Mouse (Mus musculus) ES-E14 (cell line): ENCODE results near the gene Zfp978.
"Not testable (repeated sequence)": the region's sequence is repeated elsewhere in the genome, so short reads cannot be mapped to it uniquely, and the experiment has no call there.

Source experiments
- HCFC1 ChIP-seq: IDR thresholded peaks from 2 replicates; pipeline ENCODE4 v1.6.1; 2012; ENCODE audit warnings: low read length, inconsistent platforms, borderline replicate concordance; ENCODE audit not compliant: insufficient read depth
- MAFK ChIP-seq: IDR thresholded peaks from 2 replicates; pipeline ENCODE4 v1.6.1; 2014; ENCODE audit warnings: mild to moderate bottlenecking, low read depth, low read length, inconsistent platforms; ENCODE audit not compliant: insufficient read depth
- ZC3H11A ChIP-seq: IDR thresholded peaks from 2 replicates; pipeline ENCODE4 v1.6.1; 2012; ENCODE audit warnings: low read depth, mild to moderate bottlenecking, inconsistent platforms, low read length, borderline replicate concordance
- ZNF384 ChIP-seq: IDR thresholded peaks from 2 replicates; pipeline ENCODE4 v1.6.1; 2012; ENCODE audit warnings: low read depth, low read length, inconsistent platforms

- TF ChIP-seq ZNF384, MAFK, HCFC1, ZC3H11A: not testable (repeated sequence)
These were observed 38.4 kb downstream of the Zfp978 start for GRCm38 (mm10) chr4:147399505-147399904.
